Mouse (Mus musculus) embryonic facial prominence, embryonic 14.5 days (tissue): ENCODE results near the gene Gm21915. TPM values are rescaled to one million over a fixed set of nuclear protein-coding genes. Genes with fewer than 3 reads are reported as not detected.
A peak's percentile ranks its signal among the peaks of the same experiment; 100 is the strongest.

Experiments used
- ATAC-seq: fragments of 200-750 bp; cut with Nextera tagmentation; 2 replicates; pipeline ENCODE4 v1.8.0; 2017; ENCODE audit warnings: low read depth, moderate number of reproducible peaks, moderate TSS enrichment
- DNase-seq: peaks from one replicate; pipeline ENCODE4 v3.0.0-alpha.2; 2015; ENCODE audit warnings: low spot score
- H3K27ac ChIP-seq: fragments of 300-500 bp; sonication (generic); replicated peaks from 2 replicates; pipeline ENCODE4 v1.5.1; 2014; ENCODE audit warnings: low read depth, mild to moderate bottlenecking, low read length, moderate library complexity
- H3K27me3 ChIP-seq: fragments of 300-500 bp; sonication (generic); replicated peaks from 2 replicates; pipeline ENCODE4 v1.6.1; 2014; ENCODE audit warnings: low read length; ENCODE audit not compliant: control insufficient read depth, insufficient read depth
- H3K36me3 ChIP-seq: fragments of 300-500 bp; sonication (generic); 2 replicates; pipeline ENCODE4 v1.6.1; 2014; ENCODE audit warnings: low read length, mixed read lengths; ENCODE audit not compliant: control insufficient read depth, insufficient read depth
- H3K4me1 ChIP-seq: fragments of 300-500 bp; sonication (generic); 2 replicates; pipeline ENCODE4 v1.6.1; 2014; ENCODE audit warnings: antibody characterized with exemption, low read length; ENCODE audit not compliant: control insufficient read depth, insufficient read depth
- H3K4me2 ChIP-seq: fragments of 300-500 bp; sonication (generic); 2 replicates; pipeline ENCODE4 v1.6.1; 2014; ENCODE audit warnings: low read depth, mild to moderate bottlenecking, low read length, moderate library complexity, mixed read lengths
- H3K4me3 ChIP-seq: fragments of 300-500 bp; sonication (generic); 2 replicates; pipeline ENCODE4 v1.5.1; 2014; ENCODE audit warnings: low read depth, mild to moderate bottlenecking, low read length
- H3K9ac ChIP-seq: fragments of 300-500 bp; sonication (generic); 2 replicates; pipeline ENCODE4 v1.6.1; 2014; ENCODE audit warnings: low read depth, mild to moderate bottlenecking, low read length, moderate library complexity, mixed read lengths
- H3K9me3 ChIP-seq: fragments of 300-500 bp; sonication (generic); 2 replicates; pipeline ENCODE4 v1.6.1; 2016; ENCODE audit warnings: low read length; ENCODE audit not compliant: control insufficient read depth
- WGBS: fragments of 180-500 bp; shearing (Covaris S2); extraction: QIAGEN DNeasy Blood & Tissue Kit; methylation state at CpG from one replicate; pipeline ENCODE4 v1.1.7; 2014; 5-methylcytosine and 5-hydroxymethylcytosine counted together
- polyA plus RNA-seq: library from polyadenylated mRNA; unstranded; fragments of >200 nt; fragmentation: Nextera tagmentation; extraction: Ambion mirVana; gene quantifications from 2 replicates; pipeline ENCODE4 v1.2.1, GENCODE M21; 2014

Gene Gm21915
- polyA plus RNA-seq, 1 experiment from 2014 or later, result not detected

GRCm38 (mm10) chr9:40631101-40631500 lies 39.3 kb upstream of the Gm21915 start:
- Histone ChIP-seq H3K4me3 (no peak overlapping the region), H3K9me3 (no peaks in the 10 kb centered on the region), H3K27me3 (no peaks in the 10 kb centered on the region), H3K4me1 (peaks cover 4% of the 10 kb centered on the region; the same call in 1 of the 2 replicates), H3K4me2 (no peak overlapping the region), H3K27ac (no peak overlapping the region), H3K9ac (no peak overlapping the region), H3K36me3 (no peaks in the 10 kb centered on the region)
- WGBS, result 48% methylated on average over 6 of the region's 6 CpGs
- DNase-seq (peak; percentile 24), ATAC-seq (no peak)

- no peaks in the 10 kb centered on the region for H3K36me3 ChIP-seq
- H3K9ac ChIP-seq, result no peak overlapping the region
- no peak for DNase-seq
- peaks cover 4% of the 10 kb centered on the region; the same call in 1 of the 2 replicates for H3K4me1 ChIP-seq
- no peak for ATAC-seq
- H3K4me3 ChIP-seq, result no peak overlapping the region
- no peaks in the 10 kb centered on the region for H3K9me3 ChIP-seq
- no peaks in the 10 kb centered on the region for H3K27me3 ChIP-seq
- 80% methylated on average over 10 of the region's 10 CpGs for WGBS
- H3K4me2 ChIP-seq, result no peak overlapping the region
- no peak overlapping the region for H3K27ac ChIP-seq
Measured at GRCm38 (mm10) chr9:40631505-40631904, 38.9 kb upstream of the Gm21915 start.

GRCm38 (mm10) chr9:40636054-40636453 lies 34.4 kb upstream of the Gm21915 start:
- no peak overlapping the region for H3K4me2 ChIP-seq
- peak; percentile 38; the same call in 1 of the 2 replicates for ATAC-seq
- WGBS, result 11% methylated on average over 2 of the region's 2 CpGs

GRCm38 (mm10) chr9:40637705-40638393 lies 32.6 kb upstream of the Gm21915 start:
- H3K4me1 ChIP-seq, result 0 out of 2 replicates have a peak, but pooled peaks cover 14% of the 10 kb centered on the region
- H3K9ac ChIP-seq, result peak overlapping the region; percentile 55
- no peak overlapping the region for H3K27ac ChIP-seq
- no peaks in the 10 kb centered on the region for H3K9me3 ChIP-seq
- peak overlapping the region; percentile 59 for H3K4me2 ChIP-seq
- no peaks in the 10 kb centered on the region for H3K36me3 ChIP-seq
- H3K4me3 ChIP-seq, result peak overlapping the region; percentile 31
- H3K27me3 ChIP-seq, result peaks cover 2% of the 10 kb centered on the region
- ATAC-seq, result peak; percentile 9; the same call in 1 of the 2 replicates
- 25% methylated on average over 8 of the region's 8 CpGs for WGBS
- no peak for DNase-seq

More at GRCm38 (mm10) chr9:40636054-40636453, 34.4 kb upstream of the Gm21915 start:
- Histone ChIP-seq H3K4me1 (peaks cover 19% of the 10 kb centered on the region; the same call in 1 of the 2 replicates), H3K4me3 (no peak overlapping the region), H3K36me3 (no peaks in the 10 kb centered on the region), H3K27ac (no peak overlapping the region), H3K27me3 (no peaks in the 10 kb centered on the region), H3K9ac (no peak overlapping the region), H3K9me3 (no peaks in the 10 kb centered on the region)
- DNase-seq, result peak; percentile 54

GRCm38 (mm10) chr9:40638394-40639049 lies 31.9 kb upstream of the Gm21915 start:
- no peaks in the 10 kb centered on the region for H3K36me3 ChIP-seq
- WGBS, result 6% methylated on average over 12 of the region's 14 CpGs
- ATAC-seq (peak; percentile 71; the same call in 1 of the 2 replicates), DNase-seq (peak; percentile 67)
- H3K27me3 ChIP-seq, result peaks cover 3% of the 10 kb centered on the region
- peak overlapping the region; percentile 31 for H3K4me3 ChIP-seq
- peak overlapping the region; percentile 59 for H3K4me2 ChIP-seq
- no peak overlapping the region for H3K27ac ChIP-seq
- H3K4me1 ChIP-seq, result 0 out of 2 replicates have a peak, but pooled peaks cover 14% of the 10 kb centered on the region
- H3K9me3 ChIP-seq, result no peaks in the 10 kb centered on the region
- H3K9ac ChIP-seq, result peak overlapping the region; percentile 55

GRCm38 (mm10) chr9:40639536-40640187 lies 30.8 kb upstream of the Gm21915 start:
- no peak overlapping the region for H3K27ac ChIP-seq
- WGBS, result 68% methylated on average over 10 of the region's 10 CpGs
- ATAC-seq, result no peak

GRCm38 (mm10) chr9:40641318-40641717 lies 29.1 kb upstream of the Gm21915 start:
- ATAC-seq (no peak), DNase-seq (peak; percentile 19)
- Histone ChIP-seq H3K27ac (no peak overlapping the region), H3K9me3 (no peaks in the 10 kb centered on the region), H3K4me3 (no peak overlapping the region), H3K4me2 (no peak overlapping the region), H3K4me1 (0 out of 2 replicates have a peak, but pooled peaks cover 14% of the 10 kb centered on the region), H3K27me3 (peaks cover 3% of the 10 kb centered on the region), H3K36me3 (no peaks in the 10 kb centered on the region), H3K9ac (no peak overlapping the region)
- 48% methylated on average over 2 of the region's 2 CpGs for WGBS

More at GRCm38 (mm10) chr9:40639536-40640187, 30.8 kb upstream of the Gm21915 start:
- Histone ChIP-seq H3K4me2 (no peak overlapping the region), H3K36me3 (no peaks in the 10 kb centered on the region), H3K4me1 (0 out of 2 replicates have a peak, but pooled peaks cover 14% of the 10 kb centered on the region), H3K9ac (no peak overlapping the region), H3K9me3 (no peaks in the 10 kb centered on the region), H3K27me3 (peaks cover 3% of the 10 kb centered on the region), H3K4me3 (no peak overlapping the region)
- no peak for DNase-seq

- Histone ChIP-seq H3K4me3 (no peak overlapping the region), H3K27me3 (peaks cover 3% of the 10 kb centered on the region), H3K4me2 (no peak overlapping the region), H3K27ac (no peak overlapping the region), H3K9me3 (no peaks in the 10 kb centered on the region), H3K9ac (no peak overlapping the region), H3K36me3 (no peaks in the 10 kb centered on the region), H3K4me1 (0 out of 2 replicates have a peak, but pooled peaks cover 10% of the 10 kb centered on the region)
- no peak for ATAC-seq
- WGBS, result 25% methylated on average over 16 of the region's 16 CpGs
- DNase-seq, result no peak
Measured at GRCm38 (mm10) chr9:40642470-40643220, 27.8 kb upstream of the Gm21915 start.
